Mouse (Mus musculus): Measurements from ENCODE around the gene Hcn2. TPM values are rescaled to one million over a fixed set of nuclear protein-coding genes. Genes with fewer than 3 reads are reported as not detected.

Gene Hcn2
- polyA plus RNA-seq (2014; fragmentation: Nextera tagmentation; extraction: Ambion mirVana) = 0.14 and 0.21 TPM in 2 replicates

GRCm38 (mm10) chr10:79716254-79716987 is at the start of gene Hcn2:
Gene Hcn2, plus strand, starts transcription at chr10:79716634.
- H3K4me1 ChIP-seq (ENCODE audit: control insufficient read depth, insufficient read depth, low read length) = peaks cover 4% of the 10 kb centered on the region; the same call in 1 of the 2 replicates
- H3K4me2 ChIP-seq (ENCODE audit: low read depth, low read length) = peak within 1 kb of the TSS; percentile 97
- H3K9ac ChIP-seq (replicated peaks; ENCODE audit: low read length) = peak within 1 kb of the TSS; percentile 51
- 3% methylated on average over 45 of the region's 91 CpGs for WGBS
- no peak within 1 kb of the TSS for H3K27ac ChIP-seq (replicated peaks; ENCODE audit: low read depth, low read length)
- peaks cover 29% of the 10 kb centered on the region for H3K27me3 ChIP-seq (ENCODE audit: control insufficient read depth, insufficient read depth, low read length)
- H3K36me3 ChIP-seq (replicated peaks; ENCODE audit: control insufficient read depth, insufficient read depth, low read depth, low read length) = no peaks in the 10 kb centered on the region; the same call in 1 of the 2 replicates
- DNase-seq (ENCODE audit: low spot score) (no peak), ATAC-seq (replicated peaks; ENCODE audit: insufficient number of reproducible peaks, low FRiP score, low TSS enrichment, low read depth) (no peak)
- H3K4me3 ChIP-seq (ENCODE audit: low read depth, low read length) = peak within 1 kb of the TSS; percentile 58
- no peaks in the 10 kb centered on the region for H3K9me3 ChIP-seq (replicated peaks; ENCODE audit: control insufficient read depth, low read length)

- H3K27ac ChIP-seq (replicated peaks; ENCODE audit: low read depth, low read length) = no peak overlapping the region
- DNase-seq (ENCODE audit: low spot score) = no peak
- 79% methylated on average over 5 of the region's 5 CpGs for WGBS
- H3K4me3 ChIP-seq (ENCODE audit: low read depth, low read length) = no peak overlapping the region
- no peaks in the 10 kb centered on the region for H3K9me3 ChIP-seq (replicated peaks; ENCODE audit: control insufficient read depth, low read length)
- no peak for ATAC-seq (replicated peaks; ENCODE audit: insufficient number of reproducible peaks, low FRiP score, low TSS enrichment, low read depth)
- H3K9ac ChIP-seq (replicated peaks; ENCODE audit: low read length) = no peak overlapping the region
- H3K4me1 ChIP-seq (ENCODE audit: control insufficient read depth, insufficient read depth, low read length) = peaks cover 4% of the 10 kb centered on the region
- H3K36me3 ChIP-seq (replicated peaks; ENCODE audit: control insufficient read depth, insufficient read depth, low read depth, low read length) = no peaks in the 10 kb centered on the region; the same call in 1 of the 2 replicates
- no peak overlapping the region for H3K4me2 ChIP-seq (ENCODE audit: low read depth, low read length)
- H3K27me3 ChIP-seq (ENCODE audit: control insufficient read depth, insufficient read depth, low read length) = no peaks in the 10 kb centered on the region
These were observed 48.4 kb upstream of the Hcn2 start for GRCm38 (mm10) chr10:79668076-79668475.

DNA sequence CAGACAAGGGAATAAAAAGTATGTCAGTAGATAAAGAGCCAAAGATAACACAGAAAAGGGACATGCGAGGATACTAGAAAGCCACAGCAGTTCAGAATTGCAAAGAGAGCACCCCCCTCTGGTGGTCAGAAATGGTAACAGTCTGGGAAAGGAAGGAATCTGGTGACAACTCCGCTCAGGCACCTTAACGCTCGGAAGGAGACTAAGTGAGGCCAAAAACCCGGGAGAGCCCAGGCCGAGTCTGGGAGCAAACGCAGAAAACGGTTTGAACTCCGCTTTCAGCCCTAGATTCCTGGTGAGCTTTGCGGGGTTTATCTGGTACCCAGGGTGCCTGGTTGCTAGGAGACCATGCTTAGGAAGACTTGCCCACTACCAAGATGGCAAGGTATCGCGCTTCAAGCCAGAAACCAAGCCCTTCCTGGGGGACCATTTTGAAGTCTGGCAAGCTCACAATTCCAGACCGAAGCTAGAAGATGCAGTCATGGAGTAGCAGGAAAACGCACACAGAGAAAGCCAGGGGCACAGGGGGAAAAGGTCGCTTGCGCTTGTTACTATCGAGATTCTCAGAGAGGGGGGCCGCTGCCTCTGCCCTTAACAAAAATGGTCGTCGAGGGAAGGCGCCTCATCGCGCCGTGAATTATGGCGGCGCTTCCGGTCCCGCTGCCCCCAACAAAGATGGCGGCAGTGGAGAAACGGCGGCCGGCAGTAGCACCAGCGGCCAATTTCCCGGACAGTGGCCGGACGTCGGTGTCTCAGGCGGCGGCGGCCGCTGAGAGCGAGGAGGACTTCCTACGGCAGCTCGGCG is 47.5 kb upstream of the Hcn2 start, which contains the start of gene Tpgs1:
Tpgs1 (plus strand) TSS at position 599 of the 805 bp plus-strand sequence.
- under 1% methylated on average over 45 of the region's 45 CpGs for WGBS
- Histone ChIP-seq H3K36me3 (replicated peaks; ENCODE audit: control insufficient read depth, insufficient read depth, low read depth, low read length) (no peaks in the 10 kb centered on the region; the same call in 1 of the 2 replicates), H3K9ac (replicated peaks; ENCODE audit: low read length) (peak within 1 kb of the TSS; percentile 96), H3K27ac (replicated peaks; ENCODE audit: low read depth, low read length) (peak within 1 kb of the TSS; percentile 93), H3K9me3 (replicated peaks; ENCODE audit: control insufficient read depth, low read length) (no peaks in the 10 kb centered on the region), H3K4me3 (ENCODE audit: low read depth, low read length) (peak within 1 kb of the TSS; percentile 97), H3K27me3 (ENCODE audit: control insufficient read depth, insufficient read depth, low read length) (no peaks in the 10 kb centered on the region), H3K4me1 (ENCODE audit: control insufficient read depth, insufficient read depth, low read length) (peaks cover 4% of the 10 kb centered on the region), H3K4me2 (ENCODE audit: low read depth, low read length) (peak within 1 kb of the TSS; percentile 74)
- DNase-seq (ENCODE audit: low spot score) (peak; percentile 92), ATAC-seq (replicated peaks; ENCODE audit: insufficient number of reproducible peaks, low FRiP score, low TSS enrichment, low read depth) (0 out of 2 replicates have a peak, but pooled peaks have one; percentile 21)

DNA sequence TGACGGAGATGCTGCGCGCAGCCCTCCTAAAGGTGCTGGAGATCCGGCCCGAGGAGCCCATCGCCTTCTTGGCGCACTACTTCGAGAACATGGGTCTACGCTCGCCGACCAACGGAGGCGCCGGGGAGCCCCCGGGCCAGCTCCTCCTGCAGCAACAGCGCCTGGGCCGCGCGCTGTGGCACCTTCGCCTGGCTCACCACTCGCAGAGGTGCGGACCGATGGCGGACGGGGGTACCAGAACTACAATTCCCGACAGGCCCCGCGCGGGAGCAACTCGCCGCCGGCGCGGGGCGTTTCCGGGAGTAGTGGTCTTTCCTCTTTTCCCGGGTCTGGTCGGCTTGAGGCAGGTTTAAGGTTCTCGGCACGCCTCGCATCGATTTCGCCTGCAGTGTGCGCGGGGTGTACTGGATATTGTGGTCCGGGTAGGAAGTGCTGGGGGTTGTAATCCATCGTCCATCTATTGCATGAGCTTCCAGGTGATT is 46.8 kb upstream of the Hcn2 start:
- peak overlapping the region; percentile 74 for H3K4me2 ChIP-seq (ENCODE audit: low read depth, low read length)
- peak overlapping the region; percentile 97 for H3K4me3 ChIP-seq (ENCODE audit: low read depth, low read length)
- WGBS = 0% methylated on average over 47 of the region's 47 CpGs
- peaks cover 4% of the 10 kb centered on the region for H3K4me1 ChIP-seq (ENCODE audit: control insufficient read depth, insufficient read depth, low read length)
- DNase-seq (ENCODE audit: low spot score) (peak; percentile 90), ATAC-seq (replicated peaks; ENCODE audit: insufficient number of reproducible peaks, low FRiP score, low TSS enrichment, low read depth) (peak; percentile 60)
- no peaks in the 10 kb centered on the region for H3K27me3 ChIP-seq (ENCODE audit: control insufficient read depth, insufficient read depth, low read length)
- no peaks in the 10 kb centered on the region for H3K9me3 ChIP-seq (replicated peaks; ENCODE audit: control insufficient read depth, low read length)
- H3K9ac ChIP-seq (replicated peaks; ENCODE audit: low read length) = peak overlapping the region; percentile 96
- no peaks in the 10 kb centered on the region; the same call in 1 of the 2 replicates for H3K36me3 ChIP-seq (replicated peaks; ENCODE audit: control insufficient read depth, insufficient read depth, low read depth, low read length)
- H3K27ac ChIP-seq (replicated peaks; ENCODE audit: low read depth, low read length) = peak overlapping the region; percentile 93

- H3K27me3 ChIP-seq (ENCODE audit: control insufficient read depth, insufficient read depth, low read length) = no peaks in the 10 kb centered on the region
- peak overlapping the region; percentile 74 for H3K4me2 ChIP-seq (ENCODE audit: low read depth, low read length)
- H3K9ac ChIP-seq (replicated peaks; ENCODE audit: low read length) = peak overlapping the region; percentile 96
- H3K4me1 ChIP-seq (ENCODE audit: control insufficient read depth, insufficient read depth, low read length) = peaks cover 4% of the 10 kb centered on the region
- H3K27ac ChIP-seq (replicated peaks; ENCODE audit: low read depth, low read length) = peak overlapping the region; percentile 93; the same call in 1 of the 2 replicates
- 38% methylated on average over 15 of the region's 15 CpGs for WGBS
- DNase-seq (ENCODE audit: low spot score) = no peak
- peak; percentile 53 for ATAC-seq (replicated peaks; ENCODE audit: insufficient number of reproducible peaks, low FRiP score, low TSS enrichment, low read depth)
- peak overlapping the region; percentile 97 for H3K4me3 ChIP-seq (ENCODE audit: low read depth, low read length)
- no peaks in the 10 kb centered on the region; the same call in 1 of the 2 replicates for H3K36me3 ChIP-seq (replicated peaks; ENCODE audit: control insufficient read depth, insufficient read depth, low read depth, low read length)
- H3K9me3 ChIP-seq (replicated peaks; ENCODE audit: control insufficient read depth, low read length) = no peaks in the 10 kb centered on the region
These were observed 46.2 kb upstream of the Hcn2 start for GRCm38 (mm10) chr10:79670071-79670888.

DNA sequence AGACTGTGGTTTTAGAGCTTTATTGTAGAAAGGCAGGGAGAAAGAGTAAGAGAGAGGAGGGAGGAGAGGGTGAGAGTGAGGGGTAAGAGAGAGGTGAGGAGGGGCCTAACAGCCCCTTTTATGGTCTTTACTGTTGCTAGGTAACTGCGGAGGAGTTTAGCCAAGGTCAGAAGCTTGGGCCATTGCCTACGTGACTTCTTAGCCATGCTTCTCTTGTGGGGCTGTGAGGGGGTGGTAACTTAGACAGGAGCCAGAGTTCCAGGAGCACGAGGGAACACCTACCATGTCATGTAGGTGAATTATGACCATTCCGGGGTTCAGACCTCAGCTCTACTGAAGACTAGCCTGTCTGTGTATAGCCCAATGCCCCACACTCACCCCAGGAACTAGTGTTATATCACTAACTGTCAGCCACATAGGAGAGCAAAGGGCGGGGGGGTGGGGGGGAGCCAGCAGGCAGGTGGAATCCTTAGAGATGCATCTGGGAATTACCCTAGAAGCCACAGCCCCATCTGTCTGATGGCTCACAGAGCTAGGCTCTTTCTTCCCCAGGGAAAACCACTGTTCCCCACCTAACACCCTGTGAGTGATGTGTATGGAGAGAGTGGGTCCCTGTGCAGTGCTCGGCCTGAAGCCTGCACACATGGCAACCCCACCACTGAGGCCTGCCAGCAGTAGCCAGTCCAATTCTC is 44.9 kb upstream of the Hcn2 start:
- H3K27ac ChIP-seq (replicated peaks; ENCODE audit: low read depth, low read length) = no peak overlapping the region
- no peak overlapping the region for H3K9ac ChIP-seq (replicated peaks; ENCODE audit: low read length)
- no peak overlapping the region for H3K4me2 ChIP-seq (ENCODE audit: low read depth, low read length)
- no peaks in the 10 kb centered on the region for H3K9me3 ChIP-seq (replicated peaks; ENCODE audit: control insufficient read depth, low read length)
- ATAC-seq (replicated peaks; ENCODE audit: insufficient number of reproducible peaks, low FRiP score, low TSS enrichment, low read depth) = no peak
- H3K4me3 ChIP-seq (ENCODE audit: low read depth, low read length) = no peak overlapping the region
- H3K4me1 ChIP-seq (ENCODE audit: control insufficient read depth, insufficient read depth, low read length) = peaks cover 4% of the 10 kb centered on the region
- no peaks in the 10 kb centered on the region; the same call in 1 of the 2 replicates for H3K36me3 ChIP-seq (replicated peaks; ENCODE audit: control insufficient read depth, insufficient read depth, low read depth, low read length)
- WGBS = 72% methylated on average over 6 of the region's 6 CpGs
- no peak for DNase-seq (ENCODE audit: low spot score)
- H3K27me3 ChIP-seq (ENCODE audit: control insufficient read depth, insufficient read depth, low read length) = no peaks in the 10 kb centered on the region

DNA sequence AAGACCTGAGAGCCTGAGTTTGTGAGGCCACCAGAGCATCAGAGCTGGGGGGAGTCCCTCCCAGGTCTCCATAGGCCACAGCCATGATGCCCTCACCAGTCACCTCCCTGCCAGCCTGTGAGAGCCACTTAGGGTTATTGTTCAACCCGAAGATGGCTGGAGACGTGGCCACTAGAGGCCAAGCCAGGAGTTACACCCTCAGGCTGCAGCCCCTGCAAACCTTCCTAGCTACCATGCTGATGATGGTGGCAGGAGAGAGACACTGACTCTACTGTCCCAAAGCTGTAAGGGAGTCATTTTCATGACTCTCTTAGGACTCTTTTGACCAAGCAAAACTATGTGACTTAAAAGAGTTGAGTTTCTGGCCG is 44.4 kb upstream of the Hcn2 start:
- peaks cover 4% of the 10 kb centered on the region for H3K4me1 ChIP-seq (ENCODE audit: control insufficient read depth, insufficient read depth, low read length)
- WGBS = 49% methylated on average over 3 of the region's 3 CpGs
- H3K4me2 ChIP-seq (ENCODE audit: low read depth, low read length) = no peak overlapping the region
- no peak overlapping the region for H3K9ac ChIP-seq (replicated peaks; ENCODE audit: low read length)
- H3K27me3 ChIP-seq (ENCODE audit: control insufficient read depth, insufficient read depth, low read length) = no peaks in the 10 kb centered on the region
- ATAC-seq (replicated peaks; ENCODE audit: insufficient number of reproducible peaks, low FRiP score, low TSS enrichment, low read depth) = no peak
- no peaks in the 10 kb centered on the region; the same call in 1 of the 2 replicates for H3K36me3 ChIP-seq (replicated peaks; ENCODE audit: control insufficient read depth, insufficient read depth, low read depth, low read length)
- no peak for DNase-seq (ENCODE audit: low spot score)
- H3K4me3 ChIP-seq (ENCODE audit: low read depth, low read length) = no peak overlapping the region
- H3K9me3 ChIP-seq (replicated peaks; ENCODE audit: control insufficient read depth, low read length) = no peaks in the 10 kb centered on the region
- H3K27ac ChIP-seq (replicated peaks; ENCODE audit: low read depth, low read length) = no peak overlapping the region
